Mouse (Mus musculus): ENCODE results near the gene Jund. TPM values are rescaled to one million over a fixed set of nuclear protein-coding genes. Genes with fewer than 3 reads are reported as not detected.

Gene Jund
- polyA plus RNA-seq, 1 experiment, result 246 TPM

GRCm38 (mm10) chr8:70691727-70692231 is 7.0 kb upstream of the Jund start:
- no peak overlapping the region for H3K4me3 ChIP-seq
- TF ChIP-seq MYOG (IDR thresholded peaks at IDR 0.05; ENCODE audit: control insufficient read depth in 1 of 3, insufficient read depth in 1 of 3, insufficient read length in 2 of 3, low read depth in 2 of 3) (no peak), E2F4 (IDR thresholded peaks at IDR 0.05; ENCODE audit: insufficient read depth) (no peak), MAX (IDR thresholded peaks at IDR 0.05; ENCODE audit: low read depth) (no peak), REST (IDR thresholded peaks at IDR 0.05; ENCODE audit: insufficient read depth, insufficient read length) (no peak), TCF3 (IDR thresholded peaks at IDR 0.05; ENCODE audit: insufficient read length, low read depth) (no peak), TCF12 (IDR thresholded peaks at IDR 0.05; ENCODE audit: insufficient read depth, poor library complexity, severe bottlenecking) (no peak), SRF (IDR thresholded peaks at IDR 0.05; ENCODE audit: control insufficient read depth, insufficient read length, low read depth) (no peak), MYOD1 (IDR thresholded peaks at IDR 0.05; ENCODE audit: control insufficient read depth in 1 of 3, insufficient read length in 2 of 3, low read depth in 2 of 3) (no peak), POLR2AphosphoS2 (IDR thresholded peaks at IDR 0.05; ENCODE audit: insufficient read length, low read depth) (no peak), POLR2A (IDR thresholded peaks at IDR 0.05; ENCODE audit: insufficient read length, low read depth) (no peak)

DNA sequence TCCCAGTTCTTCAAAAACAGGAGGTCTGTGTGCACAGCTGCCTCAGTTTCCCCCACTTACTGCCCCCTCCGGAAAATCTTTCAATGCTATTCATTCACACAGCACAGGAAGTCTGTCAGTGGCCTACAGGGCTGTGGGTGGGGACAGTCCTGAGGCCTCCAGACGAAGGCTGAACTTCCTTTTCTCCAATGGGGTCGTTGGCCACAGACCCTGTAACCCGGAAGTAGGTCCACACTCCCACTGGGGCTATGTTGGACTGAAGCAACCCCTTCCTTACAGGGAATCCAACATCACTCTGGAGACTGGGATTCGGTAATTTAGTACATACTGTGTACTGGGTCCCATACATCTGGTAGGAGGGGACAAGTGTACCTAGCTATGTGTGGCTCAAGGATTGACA is 5.1 kb upstream of the Jund start:
- Histone ChIP-seq H3K4me3 (no peak overlapping the region), H3K36me3 (ENCODE audit: control insufficient read depth, insufficient read depth) (no peaks in the 10 kb centered on the region), H3K79me2 (ENCODE audit: control insufficient read depth, insufficient read depth) (no peaks in the 10 kb centered on the region), H3ac (ENCODE audit: control insufficient read depth, insufficient read length) (no peak overlapping the region), H3K4me2 (ENCODE audit: low read depth) (no peak overlapping the region), H3K27me3 (ENCODE audit: control insufficient read depth, insufficient read depth, insufficient read length) (no peaks in the 10 kb centered on the region)
- no peak for TF ChIP-seq SRF (IDR thresholded peaks at IDR 0.05; ENCODE audit: control insufficient read depth, insufficient read length, low read depth)
- TF ChIP-seq MYOD1 (IDR thresholded peaks at IDR 0.05; ENCODE audit: control insufficient read depth in 1 of 3, insufficient read length in 2 of 3, low read depth in 2 of 3), result no peak
- no peak for TF ChIP-seq POLR2AphosphoS2 (IDR thresholded peaks at IDR 0.05; ENCODE audit: insufficient read length, low read depth)
- TF ChIP-seq USF1 (IDR thresholded peaks at IDR 0.05; ENCODE audit: low read depth), result no peak
- no peak for TF ChIP-seq TCF12 (IDR thresholded peaks at IDR 0.05; ENCODE audit: insufficient read depth, poor library complexity, severe bottlenecking)
- TF ChIP-seq TCF3 (IDR thresholded peaks at IDR 0.05; ENCODE audit: insufficient read length, low read depth), result no peak
- no peak for TF ChIP-seq E2F4 (IDR thresholded peaks at IDR 0.05; ENCODE audit: insufficient read depth)
- TF ChIP-seq MYOG (IDR thresholded peaks at IDR 0.05; ENCODE audit: control insufficient read depth in 1 of 3, insufficient read depth in 1 of 3, insufficient read length in 2 of 3, low read depth in 2 of 3), result no peak
- no peak for TF ChIP-seq POLR2A (IDR thresholded peaks at IDR 0.05; ENCODE audit: insufficient read length, low read depth)
- no peak for TF ChIP-seq MAX (IDR thresholded peaks at IDR 0.05; ENCODE audit: low read depth)
- TF ChIP-seq REST (IDR thresholded peaks at IDR 0.05; ENCODE audit: insufficient read depth, insufficient read length), result no peak
- no peak for TF ChIP-seq CEBPB (IDR thresholded peaks at IDR 0.05; ENCODE audit: insufficient read depth, poor library complexity, severe bottlenecking)

More at GRCm38 (mm10) chr8:70691727-70692231, 7.0 kb upstream of the Jund start:
- Histone ChIP-seq H3K4me2 (ENCODE audit: low read depth) (no peak overlapping the region), H3K36me3 (ENCODE audit: control insufficient read depth, insufficient read depth) (no peaks in the 10 kb centered on the region), H3K79me2 (ENCODE audit: control insufficient read depth, insufficient read depth) (no peaks in the 10 kb centered on the region), H3ac (ENCODE audit: control insufficient read depth, insufficient read length) (no peak overlapping the region), H3K27me3 (ENCODE audit: control insufficient read depth, insufficient read depth, insufficient read length) (no peaks in the 10 kb centered on the region)

DNA sequence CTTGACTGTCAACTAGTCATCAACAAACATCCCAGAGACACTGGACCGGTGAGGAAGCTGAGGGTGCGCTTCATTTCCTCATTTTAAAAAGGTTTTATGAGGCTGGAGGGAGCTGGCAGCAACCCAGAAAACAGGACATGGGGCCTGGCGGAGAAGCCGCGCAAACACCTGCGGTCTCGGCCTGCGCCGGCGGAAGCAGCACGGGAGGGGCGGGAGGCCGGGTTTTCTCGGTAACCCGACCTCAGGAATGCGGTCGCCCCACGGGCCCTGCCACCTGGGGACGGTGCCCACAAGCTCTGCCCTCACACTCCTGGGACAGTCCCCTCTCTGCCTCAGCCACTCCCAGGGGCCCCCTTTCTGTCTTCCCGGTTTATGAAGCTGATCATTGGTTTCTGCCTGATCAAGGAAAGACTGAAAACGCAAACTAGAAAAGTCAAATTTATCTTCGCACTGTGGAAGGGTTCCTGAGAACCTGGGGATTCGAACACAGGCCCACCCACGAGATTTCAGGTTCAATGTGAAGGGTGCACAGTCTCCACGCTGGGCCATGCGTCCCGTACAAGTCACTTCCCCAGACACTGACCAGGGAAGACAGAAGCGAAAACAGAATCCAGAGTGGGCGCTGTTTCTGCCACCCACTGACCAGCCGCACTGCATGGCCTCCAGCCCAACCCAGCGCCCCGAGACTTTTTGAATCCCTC is 3.3 kb upstream of the Jund start:
- no peak for TF ChIP-seq MAX (IDR thresholded peaks at IDR 0.05; ENCODE audit: low read depth)
- no peak for TF ChIP-seq MYOD1 (IDR thresholded peaks at IDR 0.05; ENCODE audit: control insufficient read depth in 1 of 3, insufficient read length in 2 of 3, low read depth in 2 of 3)
- no peak for TF ChIP-seq POLR2A (IDR thresholded peaks at IDR 0.05; ENCODE audit: insufficient read length, low read depth)
- no peak for TF ChIP-seq POLR2AphosphoS2 (IDR thresholded peaks at IDR 0.05; ENCODE audit: insufficient read length, low read depth)
- TF ChIP-seq USF1 (IDR thresholded peaks at IDR 0.05; ENCODE audit: low read depth), result no peak
- TF ChIP-seq TCF12 (IDR thresholded peaks at IDR 0.05; ENCODE audit: insufficient read depth, poor library complexity, severe bottlenecking), result no peak
- TF ChIP-seq CEBPB (IDR thresholded peaks at IDR 0.05; ENCODE audit: insufficient read depth, poor library complexity, severe bottlenecking), result no peak
- TF ChIP-seq MYOG (IDR thresholded peaks at IDR 0.05; ENCODE audit: control insufficient read depth in 1 of 3, insufficient read depth in 1 of 3, insufficient read length in 2 of 3, low read depth in 2 of 3), result no peak
- no peak for TF ChIP-seq TCF3 (IDR thresholded peaks at IDR 0.05; ENCODE audit: insufficient read length, low read depth)
- TF ChIP-seq REST (IDR thresholded peaks at IDR 0.05; ENCODE audit: insufficient read depth, insufficient read length), result no peak
- TF ChIP-seq E2F4 (IDR thresholded peaks at IDR 0.05; ENCODE audit: insufficient read depth), result no peak
- Histone ChIP-seq H3K4me3 (no peak overlapping the region), H3K79me2 (ENCODE audit: control insufficient read depth, insufficient read depth) (peaks cover 9% of the 10 kb centered on the region), H3K27me3 (ENCODE audit: control insufficient read depth, insufficient read depth, insufficient read length) (no peaks in the 10 kb centered on the region), H3K4me2 (ENCODE audit: low read depth) (no peak overlapping the region), H3K36me3 (ENCODE audit: control insufficient read depth, insufficient read depth) (no peaks in the 10 kb centered on the region), H3ac (ENCODE audit: control insufficient read depth, insufficient read length) (no peak overlapping the region)

DNA sequence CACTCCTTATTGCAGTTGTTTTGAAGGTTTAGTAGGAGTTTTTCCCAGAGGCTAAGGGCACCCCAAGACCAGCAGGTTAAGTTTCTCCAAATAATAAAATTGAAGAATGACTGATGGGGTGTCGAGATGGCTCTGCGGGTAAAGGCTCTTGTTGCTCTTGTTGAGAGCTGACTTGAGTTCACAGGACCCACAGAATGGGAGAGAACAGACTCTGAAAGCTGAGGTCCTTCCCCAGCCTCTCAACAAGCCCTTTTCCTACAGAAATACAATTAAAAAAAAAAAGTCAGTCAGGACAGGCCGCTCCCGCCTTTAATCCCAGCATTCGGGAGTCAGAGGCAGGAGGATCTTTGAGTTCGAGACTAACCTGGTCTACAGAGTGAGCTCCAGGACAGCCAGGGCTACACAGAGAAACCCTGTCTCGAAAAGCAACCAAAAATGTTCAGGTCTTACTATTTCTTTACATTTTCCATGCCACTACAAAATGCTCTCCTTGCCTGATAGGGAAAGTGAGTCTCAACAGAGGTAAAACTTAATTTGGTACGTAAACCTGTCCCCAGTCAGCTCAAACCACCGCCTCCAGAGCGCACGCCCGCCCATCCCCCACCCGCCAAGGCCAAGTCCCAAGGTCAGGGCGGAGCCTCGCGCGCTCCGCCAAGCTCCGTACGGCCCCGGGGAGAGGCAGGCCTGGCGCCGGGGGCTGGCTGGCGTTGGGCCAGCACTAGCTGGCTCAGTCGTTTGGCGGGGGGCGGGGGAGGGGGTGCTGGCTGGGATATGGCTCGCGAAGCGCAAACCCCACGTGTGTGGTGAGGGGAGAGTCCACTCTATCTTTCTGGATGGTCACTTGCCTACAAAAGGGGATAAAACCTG is 2.5 kb upstream of the Jund start:
- Histone ChIP-seq H3K79me2 (ENCODE audit: control insufficient read depth, insufficient read depth) (peaks cover 16% of the 10 kb centered on the region), H3K36me3 (ENCODE audit: control insufficient read depth, insufficient read depth) (no peaks in the 10 kb centered on the region), H3K4me2 (ENCODE audit: low read depth) (peak overlapping the region; percentile 14), H3K4me3 (no peak overlapping the region), H3K27me3 (ENCODE audit: control insufficient read depth, insufficient read depth, insufficient read length) (no peaks in the 10 kb centered on the region), H3ac (ENCODE audit: control insufficient read depth, insufficient read length) (no peak overlapping the region)
- TF ChIP-seq MAX (IDR thresholded peaks at IDR 0.05; ENCODE audit: low read depth) (no peak), CEBPB (IDR thresholded peaks at IDR 0.05; ENCODE audit: insufficient read depth, poor library complexity, severe bottlenecking) (no peak), REST (IDR thresholded peaks at IDR 0.05; ENCODE audit: insufficient read depth, insufficient read length) (no peak)
